Mouse (Mus musculus) adrenal gland, adult (tissue): ENCODE data around the gene Tnfrsf17.
"Not testable (repeated sequence)": the region's sequence is repeated elsewhere in the genome, so short reads cannot be mapped to it uniquely, and the experiment has no call there.

Experiments used
- DNase-seq, 2 experiments: peaks; one replicate each; pipeline ENCODE4 v3.0.0; 2022 to 2023; ENCODE audit warnings: low spot score in 1 of 2; ENCODE audit not compliant: inconsistent age in 2 of 2

Tnfrsf17 gene

DNA sequence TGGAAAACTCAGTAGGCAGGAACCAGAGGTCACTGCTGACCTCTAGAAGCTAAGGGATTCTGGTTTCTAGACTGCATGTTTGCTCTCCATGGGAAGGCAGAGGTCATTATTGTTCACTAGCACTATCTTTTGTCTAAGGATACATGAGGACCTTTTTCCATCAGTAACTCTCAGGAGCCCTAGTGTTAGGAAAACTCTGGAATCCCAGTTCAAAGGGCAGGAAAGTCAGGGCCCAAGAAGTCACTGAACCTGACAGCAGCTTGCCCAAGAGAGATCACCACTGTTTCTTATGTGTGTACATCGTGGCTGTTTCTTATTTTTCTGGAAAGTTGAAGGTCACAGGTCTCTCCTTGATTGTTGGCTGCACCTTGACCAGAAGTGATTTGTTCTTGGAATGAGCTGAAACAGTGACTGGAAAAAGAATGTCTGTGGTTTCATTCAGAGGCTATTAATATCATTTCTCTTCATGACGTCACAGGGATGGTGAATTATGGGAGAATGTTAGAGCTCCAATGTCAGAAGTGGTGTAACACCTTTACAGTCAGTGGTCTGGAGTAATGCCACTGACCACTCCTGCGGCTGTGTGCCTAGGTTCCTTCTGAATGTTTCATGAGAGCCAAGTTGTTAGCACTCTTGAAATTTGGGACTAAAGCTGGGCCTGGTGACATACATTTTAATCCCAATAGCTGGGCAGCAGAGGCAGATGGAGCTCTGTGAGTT, 16.6 kb downstream of the Tnfrsf17 start:
- no peak for DNase-seq

DNA sequence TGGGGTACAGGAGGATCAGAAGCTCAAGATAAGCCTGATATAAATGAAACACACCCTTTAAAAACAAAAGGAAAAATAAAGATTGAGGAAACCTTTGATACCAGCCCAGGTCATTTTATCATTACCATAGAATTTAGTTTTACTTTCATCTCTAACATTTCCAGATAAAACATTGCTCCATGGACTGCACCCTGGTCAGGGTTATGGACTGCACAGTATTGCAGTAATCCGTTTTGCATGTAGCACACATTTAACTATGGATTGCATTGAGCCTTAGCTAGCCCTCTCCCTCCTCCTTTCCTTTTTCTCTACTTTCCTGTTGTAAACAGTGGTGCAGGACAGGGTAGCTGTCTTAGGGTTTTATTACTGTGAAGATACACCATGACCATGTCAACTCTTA, 17.4 kb downstream of the Tnfrsf17 start:
- no peak for DNase-seq

DNA sequence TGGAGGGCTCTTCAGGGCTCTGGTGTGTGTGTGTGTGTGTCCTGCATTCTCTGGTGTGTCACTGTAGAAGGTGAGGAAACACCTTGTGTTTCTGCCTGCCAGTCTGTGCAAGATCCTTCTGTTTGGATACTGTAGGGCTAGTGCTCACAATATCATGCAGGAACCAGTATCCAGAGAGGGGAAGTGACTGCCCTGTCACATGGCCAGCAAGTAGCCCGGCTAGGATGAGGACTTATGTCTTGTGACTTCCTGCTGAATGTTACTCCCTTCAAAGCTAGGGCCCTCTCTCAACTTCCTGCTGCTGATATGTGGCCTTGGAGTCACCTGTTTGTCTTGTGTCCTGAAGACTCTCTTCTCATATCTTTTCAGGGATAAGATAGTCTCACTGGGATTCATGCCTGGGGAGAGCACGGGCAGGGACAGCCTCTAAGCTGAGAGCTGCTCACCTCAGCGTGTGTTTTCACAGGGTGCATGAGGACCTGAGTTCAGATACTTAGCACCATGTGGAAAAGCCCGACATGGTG, 29.7 kb downstream of the Tnfrsf17 start:
- DNase-seq, result peak; percentile 33 to 62

DNA sequence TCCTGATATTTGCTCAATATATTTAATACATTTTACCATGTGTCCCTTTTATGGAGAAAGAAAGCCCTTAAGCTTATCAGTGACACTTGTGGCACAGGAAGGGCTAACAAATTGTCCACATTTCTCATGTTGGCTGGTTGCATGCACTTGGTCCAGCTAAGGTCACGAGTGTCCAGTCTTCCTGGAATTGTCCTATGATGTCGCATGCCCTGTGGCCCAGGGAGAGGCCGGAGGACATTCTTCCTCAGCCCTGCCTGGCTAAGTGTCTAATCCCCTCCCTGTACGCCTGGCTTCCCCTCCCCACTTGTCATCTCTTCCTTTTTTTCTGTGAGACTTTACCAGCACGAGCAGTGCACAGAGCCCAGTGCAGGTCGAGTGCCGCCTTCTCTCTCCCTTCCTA, 38.3 kb downstream of the Tnfrsf17 start:
- DNase-seq, result peak; percentile 21 to 60

GRCm38 (mm10) chr16:11359173-11359572, 45.6 kb downstream of the Tnfrsf17 start:
- no peak for DNase-seq

DNA sequence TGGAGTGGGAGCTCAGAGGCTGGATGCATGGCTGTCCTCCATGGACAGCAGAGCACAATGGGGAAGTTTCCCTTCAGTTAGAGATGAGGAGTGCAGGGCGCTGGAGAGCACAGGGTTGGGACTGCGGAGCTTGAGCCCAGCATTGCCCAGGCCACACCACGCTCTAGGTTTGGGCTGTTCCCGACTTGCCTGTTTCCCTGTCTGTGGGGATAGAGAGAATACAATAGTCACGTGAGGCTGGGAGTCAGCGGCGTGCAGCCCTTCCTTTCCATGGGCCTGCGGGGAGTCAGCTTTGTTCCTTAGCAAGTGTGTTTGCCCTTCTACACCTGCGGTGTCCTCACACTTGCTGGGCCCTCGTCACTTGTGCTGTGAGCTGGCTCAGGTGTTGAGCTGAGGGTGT, 46.3 kb downstream of the Tnfrsf17 start:
- DNase-seq, result no peak

GRCm38 (mm10) chr16:11360576-11360975, 47.0 kb downstream of the Tnfrsf17 start:
- DNase-seq, result not testable (repeated sequence)

GRCm38 (mm10) chr16:11365626-11366025, 52.0 kb downstream of the Tnfrsf17 start:
- no peak for DNase-seq

- DNase-seq, result no peak
Observed at GRCm38 (mm10) chr16:11366851-11367250, 53.2 kb downstream of the Tnfrsf17 start.

DNA sequence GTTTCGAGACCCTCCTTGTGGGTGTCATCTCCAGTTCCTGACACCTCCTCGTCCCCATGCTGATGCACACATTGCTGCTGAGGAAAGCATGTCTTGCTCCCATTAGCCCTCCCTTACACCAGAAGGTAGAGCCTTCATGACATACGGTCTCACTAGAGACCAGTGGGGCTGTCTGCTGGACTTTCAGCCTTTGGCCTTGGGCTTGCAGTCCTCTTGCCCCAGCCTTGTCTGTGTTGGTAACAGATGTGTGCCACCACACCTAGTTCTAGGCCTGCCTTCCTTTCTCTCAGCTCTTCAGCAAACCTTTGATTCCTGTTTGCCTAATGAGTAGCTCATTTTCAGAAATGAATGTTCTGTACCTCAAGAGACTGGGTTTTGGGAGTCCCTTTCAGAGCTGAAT, 54.8 kb downstream of the Tnfrsf17 start:
- DNase-seq, result no peak

- no peak for DNase-seq
Observed at GRCm38 (mm10) chr16:11369162-11369561, 55.5 kb downstream of the Tnfrsf17 start.

GRCm38 (mm10) chr16:11369642-11370041, 56.0 kb downstream of the Tnfrsf17 start:
- no peak for DNase-seq
